Mouse (Mus musculus) cerebellum, postnatal 36 days (tissue): ENCODE results near the gene Pygl.

Source experiments
- DNase-seq, 2 experiments: peaks; one replicate each; pipeline ENCODE4 v3.0.0; 2021 to 2022; ENCODE audit warnings: mixed read lengths in 2 of 2

The Pygl gene

DNA sequence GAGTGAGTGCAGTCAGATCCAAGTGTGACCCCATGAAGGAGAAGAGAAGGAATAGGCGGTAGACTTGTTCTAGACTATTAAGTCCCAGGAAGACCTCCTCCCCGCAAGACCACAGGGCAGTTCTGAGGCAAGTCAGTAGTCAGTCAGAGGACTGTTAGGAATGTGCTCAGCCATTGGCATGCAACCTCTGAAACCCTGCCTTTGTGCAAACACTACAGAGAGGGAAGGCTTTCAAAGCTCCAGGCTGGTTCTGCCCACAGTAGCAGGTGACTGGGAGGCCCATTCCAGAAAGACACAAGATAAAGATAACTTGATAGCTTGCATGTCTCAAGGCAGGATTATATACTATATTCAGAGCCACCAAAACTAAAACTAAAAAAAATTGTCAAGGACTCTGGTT is at the start of gene Pygl:
Gene Pygl, minus strand, starts transcription at position 195 of the 400 bp plus-strand sequence.
- DNase-seq = no peak

DNA sequence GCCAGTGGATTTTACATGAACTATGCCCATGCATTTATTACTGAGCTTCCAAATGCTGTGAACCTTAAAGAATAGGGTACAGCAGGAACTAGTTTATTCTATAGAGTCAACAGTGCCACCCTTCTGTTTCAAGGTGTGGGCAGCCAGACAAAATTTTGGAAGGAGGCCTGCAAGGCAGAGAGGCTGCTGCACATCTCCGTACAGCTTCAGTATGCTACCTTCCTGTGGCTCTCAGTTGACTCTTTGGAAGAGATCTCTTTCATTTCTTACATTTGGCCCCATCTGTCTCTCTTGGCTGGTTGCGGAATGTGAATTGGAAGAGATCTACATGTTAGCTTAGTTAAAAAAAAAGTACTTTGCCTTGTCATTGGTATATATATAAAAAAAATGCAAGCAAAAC is 49.6 kb upstream of the Pygl start:
- no peak for DNase-seq

DNA sequence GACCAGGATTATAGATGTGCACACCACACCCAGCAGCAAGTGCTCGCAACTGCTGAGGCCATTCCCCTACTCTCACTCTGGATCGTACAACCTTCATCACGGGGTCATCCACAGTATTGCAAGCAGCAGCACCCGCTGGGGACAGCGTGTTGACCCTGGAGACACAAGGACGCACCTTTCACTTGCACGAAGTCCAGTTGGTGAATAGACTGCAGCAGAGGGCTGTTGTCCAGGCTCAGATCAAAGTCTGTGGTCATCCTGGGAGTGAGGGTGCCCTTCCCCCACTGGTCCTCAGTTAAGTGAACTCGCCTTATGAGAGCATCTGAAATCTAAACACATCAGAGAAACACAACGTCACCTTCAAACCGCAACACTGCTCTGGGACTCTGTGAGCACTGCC is 49.1 kb upstream of the Pygl start:
- DNase-seq = no peak

DNA sequence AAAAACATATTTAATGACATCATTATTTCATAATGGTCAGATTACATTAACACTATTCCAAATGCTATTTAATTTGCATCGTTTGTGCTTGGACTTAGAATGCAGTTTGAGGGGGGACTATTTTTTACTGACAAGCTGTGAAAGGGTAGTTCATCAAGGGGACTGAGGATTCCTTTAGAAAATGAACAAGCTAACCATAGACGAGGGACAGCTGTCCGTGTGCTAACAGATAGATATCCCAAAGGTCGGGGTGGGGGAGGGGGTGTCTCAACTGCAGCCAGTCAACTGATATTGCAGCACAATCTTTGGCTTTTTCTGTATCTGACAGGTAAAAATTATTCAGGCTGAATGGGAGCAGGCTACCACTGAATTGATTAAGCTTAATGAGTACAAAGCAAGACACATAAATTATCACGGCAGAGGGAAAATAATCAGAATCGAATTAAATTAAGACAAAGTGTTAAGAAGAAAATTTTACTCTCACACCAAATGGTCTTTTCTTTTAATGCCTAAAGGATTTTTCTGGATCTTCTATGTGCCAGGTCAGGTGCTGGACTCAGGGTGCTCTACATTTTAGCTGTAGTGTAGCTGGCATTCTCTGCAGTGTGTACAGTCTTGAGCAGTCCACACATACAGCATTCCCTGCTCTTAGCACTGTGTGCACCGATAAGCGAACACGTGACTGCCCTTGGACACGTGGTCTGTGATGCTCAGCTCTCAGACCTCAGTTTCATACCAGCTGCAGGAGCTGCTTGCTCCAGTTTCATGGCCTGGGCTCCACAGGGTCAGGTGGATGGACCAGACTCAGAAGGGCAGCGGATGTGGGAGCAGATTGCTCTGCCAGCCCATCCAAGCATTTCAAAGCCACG is 46.0 kb upstream of the Pygl start:
- DNase-seq = peak; percentile 16 to 26

DNA sequence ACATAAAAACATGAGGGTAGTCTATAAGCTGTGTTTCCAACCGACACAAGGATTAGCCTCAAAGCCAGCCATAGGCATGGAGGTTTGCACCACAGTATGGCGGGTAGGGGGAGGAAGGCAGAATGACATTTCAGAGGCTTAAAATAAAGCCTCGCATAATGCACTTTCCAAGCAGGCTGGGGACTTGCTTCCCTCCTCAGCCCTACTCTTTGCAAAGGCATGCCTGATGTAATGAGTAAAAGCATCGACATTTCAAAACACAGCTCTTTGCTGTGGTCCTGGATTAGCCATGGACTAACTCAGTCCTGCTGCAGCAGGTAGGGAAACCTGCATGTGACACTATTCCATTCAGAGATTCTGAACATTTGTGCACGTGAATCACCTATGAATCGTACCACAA is 38.4 kb upstream of the Pygl start:
- DNase-seq = no peak

DNA sequence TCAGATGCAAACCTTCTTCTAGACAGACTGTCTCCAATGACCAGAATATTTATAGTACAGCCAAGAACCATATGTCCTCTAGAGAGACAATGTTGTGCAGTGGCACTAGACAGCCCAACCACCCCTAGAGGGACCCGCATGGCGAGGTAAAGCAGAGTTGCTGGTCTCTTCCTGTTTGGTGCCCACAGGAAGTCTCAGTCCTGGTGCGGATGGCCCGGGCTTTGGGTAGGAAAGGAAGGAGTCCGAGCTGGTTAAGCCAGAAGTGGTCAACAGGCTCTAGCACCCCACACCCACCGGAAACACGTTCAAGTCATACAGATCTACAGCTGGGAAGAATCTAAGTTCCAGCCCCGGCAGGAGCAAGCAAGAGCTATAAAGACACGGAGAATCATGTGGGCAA is 36.0 kb upstream of the Pygl start:
- DNase-seq = no peak

DNA sequence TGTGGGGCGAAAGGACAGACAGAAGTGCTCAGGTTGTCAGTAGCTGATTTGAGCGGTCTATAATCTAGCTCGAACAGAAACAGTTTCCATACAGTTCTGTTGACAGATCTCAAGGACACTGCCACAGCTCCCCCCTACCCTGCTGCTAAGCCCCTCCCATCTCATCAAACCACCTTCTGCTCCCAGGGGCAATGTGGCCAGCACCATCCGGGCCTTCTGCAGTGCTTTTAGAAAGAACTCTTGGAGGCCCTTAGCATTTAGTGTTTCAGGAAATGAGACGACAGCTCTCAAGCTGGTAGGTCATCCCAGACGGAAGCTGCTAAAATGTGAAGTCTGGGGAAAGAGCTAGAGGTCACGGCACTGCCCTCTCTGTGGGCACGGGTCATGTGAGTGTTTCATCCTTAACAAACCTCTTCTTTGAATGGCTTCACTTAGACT is 35.2 kb upstream of the Pygl start:
- DNase-seq = no peak

DNA sequence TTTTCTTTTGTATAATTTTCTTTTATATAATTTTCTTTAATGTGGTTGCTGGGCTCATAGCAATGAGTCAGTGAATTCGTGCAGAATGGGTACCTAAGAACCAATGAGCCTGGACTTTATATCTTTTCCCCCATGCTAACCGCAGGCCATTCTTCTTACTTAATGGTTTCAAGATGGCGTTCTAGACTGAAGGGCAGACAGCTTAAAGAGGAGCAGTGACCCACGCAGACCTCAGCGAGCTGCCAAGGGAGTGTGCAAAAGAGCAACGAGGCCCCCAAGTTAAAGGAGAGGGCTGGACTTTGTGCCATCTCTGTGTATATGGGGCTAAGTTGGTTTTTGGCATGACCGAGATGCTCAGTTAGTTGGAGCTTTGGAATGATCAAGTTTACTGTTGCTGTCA is 32.4 kb upstream of the Pygl start:
- DNase-seq = no peak

DNA sequence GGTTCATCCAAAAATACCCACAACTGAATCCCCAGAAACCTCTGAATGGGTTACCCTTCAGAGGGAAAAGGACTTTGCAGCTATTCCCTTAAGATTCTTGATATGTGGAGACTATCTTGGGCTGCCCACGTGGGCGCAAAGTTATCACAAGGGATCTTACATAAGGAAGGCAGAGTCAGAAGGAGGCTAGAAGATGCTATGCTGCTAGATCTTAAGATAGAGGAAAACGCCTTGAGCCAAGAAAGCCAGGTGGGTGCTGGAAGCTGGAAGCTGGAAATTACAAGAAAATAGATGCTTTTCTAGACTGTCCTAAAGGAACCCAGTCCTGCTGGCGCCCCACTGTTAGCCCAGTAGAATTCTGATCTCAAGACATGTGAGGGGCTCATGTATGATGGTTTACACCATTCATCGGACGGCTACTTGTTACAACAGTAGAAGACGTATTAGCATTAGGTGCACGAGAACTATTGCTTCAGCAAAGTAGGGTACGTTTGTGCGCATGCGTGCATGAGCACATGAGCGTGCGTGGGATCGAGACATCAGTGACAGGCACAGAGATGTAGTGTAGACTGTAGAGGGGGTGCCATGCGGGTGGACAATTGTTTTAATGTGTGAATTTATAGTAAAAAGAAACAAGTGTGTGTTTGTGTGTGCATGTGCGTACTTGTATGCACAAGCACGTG is 31.1 kb upstream of the Pygl start:
- DNase-seq = no peak

DNA sequence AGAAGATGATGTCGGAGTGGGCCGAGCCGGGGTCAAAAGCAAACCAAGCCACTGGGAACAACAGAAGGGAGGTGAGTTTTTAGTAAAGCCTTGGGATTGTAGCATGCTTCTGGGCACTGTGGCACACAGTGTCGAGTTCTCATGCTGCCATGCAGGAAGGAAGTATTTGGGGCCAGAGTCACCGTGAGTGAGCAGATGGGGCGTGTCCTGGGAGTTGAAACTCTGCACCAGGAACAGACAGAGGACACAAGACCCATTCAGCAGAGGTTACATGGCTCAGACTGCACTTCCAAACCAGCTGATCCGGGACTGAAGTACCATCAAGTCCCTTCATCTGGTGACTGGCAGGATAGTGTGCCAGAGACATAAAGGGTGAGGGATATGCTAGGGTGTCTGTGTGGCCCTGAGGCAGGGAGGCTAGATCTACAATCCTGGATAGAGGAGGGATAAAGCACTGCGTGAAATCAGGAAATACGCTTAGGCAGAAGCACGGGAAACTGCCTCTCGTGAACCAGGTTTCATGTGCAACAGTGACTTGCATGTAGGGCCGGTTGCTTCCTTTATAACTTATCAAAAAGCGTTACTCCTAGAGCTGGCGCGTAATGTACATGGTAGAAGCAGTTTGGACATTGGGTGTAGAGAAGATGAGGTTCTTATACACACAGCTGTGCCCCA is 20.1 kb upstream of the Pygl start:
- DNase-seq = no peak

DNA sequence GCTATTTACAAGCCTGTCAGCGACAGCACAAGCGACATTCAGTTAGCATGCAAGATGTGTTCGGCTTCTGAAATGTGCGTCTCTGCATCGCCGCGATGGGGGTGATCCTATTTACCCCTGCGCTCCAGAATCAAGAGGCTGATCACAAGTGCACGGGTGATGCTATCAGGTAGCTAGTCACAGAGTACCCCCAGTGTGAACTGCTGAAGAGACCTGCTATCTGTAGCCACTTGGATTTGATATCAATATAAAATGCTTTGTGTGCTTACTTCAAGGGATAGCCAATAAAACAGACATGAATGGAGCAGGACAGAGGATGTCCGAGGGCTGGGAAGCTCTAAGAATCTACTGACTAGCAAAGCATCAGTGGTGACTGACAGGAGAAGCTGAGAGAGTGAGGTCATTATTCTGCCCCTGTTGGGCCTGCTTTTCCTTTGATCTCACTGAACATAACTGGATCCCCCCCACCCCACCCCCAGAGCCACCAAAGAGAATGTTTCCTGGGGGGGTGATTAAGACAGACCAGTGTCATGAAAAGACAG is 18.4 kb upstream of the Pygl start:
- no peak for DNase-seq

DNA sequence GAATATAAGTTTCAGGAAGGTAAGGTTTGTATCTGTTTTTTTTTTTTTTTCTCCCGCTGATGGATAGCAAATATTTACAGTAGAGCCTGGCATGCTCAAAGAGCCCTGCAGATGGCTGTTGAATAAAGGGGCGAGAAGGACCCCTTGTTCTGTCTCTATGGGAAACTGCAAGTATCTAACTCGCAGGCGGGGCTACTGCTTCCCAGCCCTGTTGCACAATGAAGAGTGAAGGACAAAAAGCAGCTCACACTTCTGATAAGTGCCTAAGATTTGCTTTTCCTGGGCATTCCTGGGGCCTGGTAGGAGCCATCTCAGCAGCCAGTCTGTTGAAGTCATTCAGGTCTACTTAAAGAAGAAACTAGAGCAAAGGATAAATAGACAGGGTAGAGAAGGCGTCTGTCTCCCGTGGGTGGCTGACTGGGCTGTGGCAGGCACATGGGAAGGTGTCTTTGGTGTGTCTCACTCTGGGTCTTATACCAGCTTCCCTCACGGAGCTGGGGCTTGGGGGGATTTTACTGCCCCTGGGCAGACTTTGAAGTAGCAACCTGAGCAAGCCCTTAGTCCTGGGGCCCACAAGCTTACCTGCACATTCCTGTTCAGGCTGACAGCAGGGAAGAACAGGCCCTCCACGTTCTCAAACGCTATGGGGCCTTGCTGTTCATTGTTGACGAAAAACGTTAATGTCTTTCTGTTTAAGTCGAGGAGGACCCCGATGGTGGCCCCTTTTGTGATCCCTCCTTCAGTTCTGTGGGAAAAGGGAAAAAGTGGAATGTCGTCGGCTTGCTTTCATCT is 16.6 kb upstream of the Pygl start:
- DNase-seq = no peak

DNA sequence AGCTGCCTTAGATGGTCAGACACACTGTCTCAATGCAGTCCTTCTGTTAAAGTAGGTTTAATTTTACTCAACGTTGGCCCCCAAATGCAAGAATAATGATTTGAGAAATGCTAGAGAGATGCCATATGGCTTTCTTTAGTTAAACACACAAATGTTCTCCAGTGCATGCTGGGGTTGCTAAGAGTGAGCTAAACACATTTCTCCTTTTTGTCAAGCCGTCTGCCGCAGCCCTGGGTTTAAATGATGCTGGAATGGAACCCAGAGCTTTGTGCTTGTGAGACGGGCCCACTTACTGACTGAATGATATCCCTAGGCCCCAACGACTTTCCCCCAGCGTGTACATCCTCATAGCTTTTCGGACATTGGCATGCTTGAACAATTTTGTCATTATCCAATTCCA is 11.3 kb upstream of the Pygl start:
- DNase-seq = no peak

DNA sequence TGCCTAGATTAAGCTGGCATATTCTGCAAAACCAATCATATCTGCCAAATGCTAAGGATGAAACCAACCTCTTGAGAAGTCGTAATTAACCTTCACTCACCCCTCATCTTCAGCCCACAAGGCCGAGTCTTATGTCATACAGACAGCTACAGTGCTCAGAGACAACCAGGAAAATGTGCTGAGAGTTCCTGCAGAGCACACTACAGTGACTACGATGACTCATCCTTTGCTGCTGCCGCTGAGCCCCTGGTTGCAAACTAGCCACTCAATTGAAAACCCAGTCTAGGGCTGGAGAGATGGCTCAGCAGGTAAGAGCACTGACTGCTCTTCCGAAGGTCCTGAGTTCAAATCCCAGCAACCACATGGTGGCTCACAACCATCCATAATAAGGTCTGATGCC is 8.5 kb upstream of the Pygl start:
- DNase-seq = no peak

DNA sequence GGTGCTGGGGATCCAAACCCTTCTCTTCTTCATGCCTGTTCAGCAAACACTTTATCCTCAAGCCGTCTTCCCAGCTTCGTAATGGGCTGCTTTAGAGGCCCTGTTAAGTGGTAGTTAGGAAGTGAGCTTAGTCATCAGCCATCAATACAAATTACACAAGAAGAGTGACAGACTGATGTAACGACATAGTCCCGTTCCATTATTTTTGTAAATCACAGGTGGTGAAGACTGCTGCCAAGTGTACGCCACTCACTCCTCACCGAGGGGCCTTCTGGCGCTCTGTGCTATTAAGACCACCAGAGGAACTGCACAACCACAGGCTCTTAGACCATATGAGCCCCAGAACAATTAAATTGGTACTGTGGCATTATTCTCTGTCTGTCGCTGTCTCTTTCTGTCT is 7.3 kb upstream of the Pygl start:
- DNase-seq = no peak

DNA sequence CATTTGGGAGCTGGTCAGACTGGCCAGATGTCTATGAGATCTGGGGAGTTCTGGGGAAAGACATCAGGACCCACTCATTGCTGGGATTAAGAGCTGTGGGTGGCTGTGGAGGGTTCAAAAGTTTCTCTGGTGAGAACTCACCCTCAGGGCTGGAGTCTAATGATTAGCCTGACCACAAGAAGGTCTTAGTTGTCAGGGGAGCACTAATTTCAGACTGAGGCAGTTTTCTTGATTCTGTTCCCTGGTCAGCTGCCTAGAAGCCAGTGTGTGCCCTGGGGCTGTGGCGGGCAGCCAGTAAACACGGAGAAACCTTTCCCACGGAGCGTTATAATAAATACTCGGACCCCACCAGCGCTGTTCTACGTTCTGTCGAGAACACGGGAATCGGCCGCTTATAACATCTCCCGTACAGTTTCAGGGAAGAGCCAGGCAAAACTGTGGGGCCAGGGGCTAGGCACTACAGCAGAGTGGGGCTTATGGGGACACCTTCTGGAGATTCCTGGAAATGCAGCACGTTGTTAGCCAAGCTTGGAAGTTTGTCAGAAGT is 3.7 kb upstream of the Pygl start:
- peak; percentile 64 to 75 for DNase-seq

DNA sequence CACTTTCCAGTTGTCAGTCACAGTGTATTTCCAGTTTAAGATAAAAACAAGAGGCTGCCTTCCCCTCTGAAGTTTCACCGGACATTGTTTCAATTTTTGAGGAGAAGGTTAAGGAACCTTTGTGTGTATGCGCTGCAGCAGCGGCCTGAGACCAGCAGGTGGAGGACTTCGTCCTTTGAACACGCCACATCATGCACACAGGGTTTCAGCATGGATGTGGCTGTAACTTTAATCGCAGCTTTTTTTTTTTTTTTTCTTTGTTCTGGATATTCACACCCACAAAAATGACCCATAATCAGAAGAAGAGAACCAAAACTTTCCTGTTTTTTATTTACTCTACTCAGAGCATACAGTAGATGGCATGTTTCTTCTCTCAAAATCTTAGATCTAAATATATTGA is 3.1 kb upstream of the Pygl start:
- peak; percentile 44 to 46 for DNase-seq

DNA sequence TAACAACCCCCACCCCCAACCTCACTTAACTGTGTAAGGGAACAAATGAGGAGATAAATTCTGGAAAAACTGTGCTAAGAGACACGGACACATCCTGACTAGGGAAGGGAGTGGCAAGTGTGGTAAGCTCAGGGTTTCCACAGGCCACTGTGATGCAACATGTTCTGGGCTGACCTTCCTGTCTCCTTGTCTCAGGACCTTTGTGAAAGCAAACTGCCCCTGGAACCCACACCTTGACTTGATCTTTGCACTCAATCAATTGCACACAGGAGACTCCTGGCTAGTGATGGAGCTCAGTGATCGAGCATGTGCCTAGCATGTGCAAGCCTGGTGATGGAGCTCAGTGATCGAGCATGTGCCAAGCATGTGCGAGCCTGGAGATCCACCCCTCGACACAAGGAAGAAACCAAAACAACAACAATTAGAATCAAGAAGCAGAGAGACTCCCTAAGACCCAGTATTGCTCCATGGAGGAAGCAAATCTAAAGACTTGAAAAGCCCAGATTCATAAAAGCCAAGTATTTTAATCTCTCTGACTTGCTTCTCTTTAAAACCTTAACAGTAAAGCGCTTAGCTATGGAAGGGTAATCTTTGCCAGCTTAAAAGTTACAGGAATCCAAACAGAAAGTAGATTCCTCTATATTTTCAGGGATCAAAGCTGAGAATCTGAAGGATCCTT is 2.5 kb upstream of the Pygl start:
- no peak for DNase-seq

DNA sequence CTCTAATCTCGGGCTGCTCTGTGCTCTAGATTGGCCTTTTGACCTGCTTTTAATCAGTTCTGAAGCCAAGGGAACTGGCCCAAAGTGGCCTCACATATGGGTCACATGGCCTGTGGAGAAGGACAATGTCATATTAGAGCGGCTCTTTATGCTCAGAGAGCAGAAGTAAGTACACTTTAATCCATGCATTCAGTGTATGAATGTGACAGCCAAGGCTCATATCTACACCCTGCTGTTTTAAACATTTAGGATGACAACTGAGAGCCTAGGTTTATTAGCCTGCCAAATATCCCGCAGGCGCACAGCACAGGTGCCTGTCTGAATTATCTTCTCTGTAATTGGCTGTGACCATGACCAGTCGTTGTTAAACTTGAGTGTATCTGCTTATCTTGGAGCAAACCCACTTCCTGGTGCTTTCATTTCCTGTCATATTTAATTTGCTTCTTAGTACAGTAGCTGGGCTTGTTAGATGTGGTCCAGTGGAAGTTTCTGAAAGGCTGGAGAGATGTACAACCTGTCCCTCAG is 794 bp upstream of the Pygl start:
- DNase-seq = no peak

DNA sequence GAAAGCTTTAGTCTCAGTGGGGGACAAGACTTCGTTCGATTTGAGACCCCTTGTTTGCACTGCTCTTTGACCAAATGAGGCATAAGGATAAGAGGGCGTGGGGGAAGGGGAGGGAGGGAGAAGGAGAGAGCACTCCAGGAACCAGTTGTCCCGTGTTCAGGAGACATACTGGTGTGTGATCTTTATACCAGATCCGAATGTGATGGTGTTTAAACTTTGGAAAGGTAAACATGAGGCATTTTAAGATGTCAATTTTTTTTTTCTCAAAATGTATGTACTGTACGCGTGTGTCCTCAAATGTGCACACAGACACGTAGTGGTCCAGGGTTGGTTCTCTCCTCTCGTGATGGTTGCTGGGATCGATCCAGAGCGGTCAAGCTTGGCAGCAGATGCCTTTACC is 3.1 kb downstream of the Pygl start:
- no peak for DNase-seq

DNA sequence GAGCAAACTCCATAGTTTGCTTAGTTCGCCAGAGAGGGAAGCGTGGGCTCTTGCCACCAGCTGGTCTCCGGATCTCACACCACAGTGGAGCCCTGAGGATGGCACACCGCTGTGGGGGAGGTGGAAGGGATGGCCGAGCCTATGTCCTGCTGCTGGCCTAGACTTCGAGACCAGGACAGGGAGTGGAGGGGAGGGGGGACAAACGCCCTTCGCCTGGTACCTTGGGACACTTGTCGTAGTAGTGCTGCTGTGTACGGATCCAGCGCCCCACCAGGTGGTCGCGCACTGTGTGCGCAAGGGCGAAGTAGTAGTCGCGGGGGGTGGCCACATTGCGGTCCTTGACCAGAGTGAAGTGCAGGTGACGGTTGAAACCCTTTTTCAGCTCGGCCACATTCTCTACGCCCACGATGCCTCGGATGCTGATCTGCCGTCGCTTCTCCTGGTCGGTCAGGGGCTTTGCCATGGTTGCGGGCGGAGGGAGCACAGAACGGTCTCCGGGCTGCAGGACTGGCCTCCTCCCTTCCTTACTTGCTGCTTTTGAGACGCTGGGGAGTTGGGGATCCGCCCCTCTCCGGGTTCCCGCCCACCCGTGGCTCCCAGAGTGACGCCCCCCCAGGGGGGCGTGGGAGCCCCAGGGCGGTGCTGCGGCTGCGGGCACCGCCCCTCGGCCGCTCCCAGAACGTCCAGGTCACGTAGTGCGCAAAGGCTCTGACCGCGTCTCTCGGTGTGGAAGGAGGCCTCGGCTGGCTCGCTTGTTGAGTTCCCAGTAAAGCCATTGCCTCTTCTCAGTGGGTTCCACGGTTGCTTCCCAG is 4.0 kb downstream of the Pygl start:
- no peak for DNase-seq
